30 mouse cellular contexts compared by ENCODE assay signal in genomic region chrX:159769773-159770172, GRCm38 (mm10).
DNase-seq lines count a peak whose midpoint lies in the region; ATAC-seq and TF ChIP-seq lines count a peak whose summit lies in the region.
"Had no signal": no experiment of that assay in that cellular context is flagged by ENCODE, and none has a peak within 500 bp of the region (broad histone marks: within the 10 kb centered on the region; RNA-seq: fewer than 3 reads in every experiment).

No protein-coding gene starts in this region.

- no peaks in the 10 kb centered on the region for H3K4me1 ChIP-seq in liver, postnatal 0 days (ENCODE audit: insufficient read depth)
- no peaks in the 10 kb centered on the region for H3K4me1 ChIP-seq in liver, embryonic 11.5 days (replicated peaks; ENCODE audit: control insufficient read depth, insufficient read depth, low read length)
- H3K4me1 ChIP-seq in stomach, postnatal 0 days (replicated peaks; ENCODE audit: control insufficient read depth, insufficient read depth) = no peaks in the 10 kb centered on the region
- H3K4me1 ChIP-seq in heart, adult 2 months (ENCODE audit: control insufficient read depth, insufficient read depth, low read length) = no peaks in the 10 kb centered on the region
- H3K4me1 ChIP-seq: embryonic facial prominence, embryonic 13.5 days; hindbrain, embryonic 12.5 days; liver, embryonic 15.5 days; lung, embryonic 15.5 days; neural tube, embryonic 12.5 days had no signal

- no peak for DNase-seq in liver, postnatal 0 days
- DNase-seq in liver, embryonic 11.5 days (ENCODE audit: low spot score) = no peak
- peak; percentile 52 for DNase-seq in splenic B cell, adult 2 months (ENCODE audit: low read depth, low spot score)
- DNase-seq in thymus, postnatal 4 days = peak; percentile 33
- DNase-seq in embryo, embryonic 10.5 days (ENCODE audit: low spot score) = no peak
- no peak for DNase-seq in stomach, postnatal 0 days (ENCODE audit: low spot score)
- no peak for DNase-seq in heart, adult 2 months
- DNase-seq: adrenal gland, postnatal 25 days; cerebellum, adult 11-12 months; cerebellum, adult 9-11 months; gastrocnemius, postnatal 14 days; heart, postnatal 36 days; kidney, adult 9 months; kidney, postnatal 10 days; layer of hippocampus, adult 9-11 months; liver had no signal

- TF ChIP-seq EP300 in liver, postnatal 0 days (IDR thresholded peaks at IDR 0.05; ENCODE audit: low read depth) = no peak
- no peak for TF ChIP-seq EP300 in stomach, postnatal 0 days (optimal IDR thresholded peaks at IDR 0.05)
- no peak for TF ChIP-seq EP300 in heart, adult 2 months (IDR thresholded peaks at IDR 0.05; ENCODE audit: insufficient read depth, low read depth, low read length)

- no peak overlapping the region for H3K9ac ChIP-seq in liver, postnatal 0 days (replicated peaks)
- no peak overlapping the region for H3K9ac ChIP-seq in liver, embryonic 11.5 days (ENCODE audit: low read depth, low read length)
- no peak overlapping the region for H3K9ac ChIP-seq in stomach, postnatal 0 days (ENCODE audit: low read length)
- H3K9ac ChIP-seq in heart, adult 2 months (ENCODE audit: low read depth, low read length) = no peak overlapping the region
- H3K9ac ChIP-seq: embryonic facial prominence, embryonic 13.5 days; hindbrain, embryonic 12.5 days; liver, embryonic 15.5 days; lung, embryonic 15.5 days; neural tube, embryonic 12.5 days had no signal

- no peak for TF ChIP-seq POLR2A in heart, adult 2 months (IDR thresholded peaks at IDR 0.05; ENCODE audit: insufficient read depth, low read depth, low read length)

- H3K27me3 ChIP-seq in liver, postnatal 0 days (ENCODE audit: insufficient read depth, low read length) = no peaks in the 10 kb centered on the region
- peaks cover 9% of the 10 kb centered on the region; the same call in 1 of the 2 replicates for H3K27me3 ChIP-seq in liver, embryonic 11.5 days (replicated peaks; ENCODE audit: control insufficient read depth, insufficient read depth, low read length)
- no peaks in the 10 kb centered on the region for H3K27me3 ChIP-seq in splenic B cell, adult 2 months (ENCODE audit: control insufficient read depth, insufficient read depth, low read length, poor library complexity, severe bottlenecking)
- no peaks in the 10 kb centered on the region for H3K27me3 ChIP-seq in stomach, postnatal 0 days (ENCODE audit: control insufficient read depth, insufficient read depth, low read length)
- H3K27me3 ChIP-seq in heart, adult 2 months (ENCODE audit: control insufficient read depth, insufficient read depth, low read length) = no peaks in the 10 kb centered on the region
- H3K27me3 ChIP-seq: liver, embryonic 15.5 days; lung, embryonic 15.5 days; neural tube, embryonic 12.5 days had no signal

- no peak overlapping the region for H3K4me2 ChIP-seq in liver, postnatal 0 days (ENCODE audit: low read depth, low read length)
- no peak overlapping the region for H3K4me2 ChIP-seq in liver, embryonic 11.5 days
- no peak overlapping the region for H3K4me2 ChIP-seq in stomach, postnatal 0 days (replicated peaks; ENCODE audit: low read depth)
- H3K4me2 ChIP-seq: embryonic facial prominence, embryonic 13.5 days; heart, embryonic 11.5 days; hindbrain, embryonic 12.5 days; liver, embryonic 15.5 days; lung, embryonic 15.5 days; midbrain, embryonic 11.5 days; neural tube, embryonic 12.5 days had no signal

- no peak overlapping the region for H3K27ac ChIP-seq in liver, postnatal 0 days (ENCODE audit: low read depth)
- H3K27ac ChIP-seq in liver, embryonic 11.5 days (ENCODE audit: low read depth, low read length) = no peak overlapping the region
- H3K27ac ChIP-seq in stomach, postnatal 0 days (replicated peaks) = no peak overlapping the region
- no peak overlapping the region for H3K27ac ChIP-seq in heart, adult 2 months
- H3K27ac ChIP-seq: embryonic facial prominence, embryonic 13.5 days; forebrain, embryonic 10.5 days; hindbrain, embryonic 12.5 days; liver, embryonic 15.5 days; lung, embryonic 15.5 days; neural tube, embryonic 12.5 days had no signal

- intact Hi-C loops in heart, adult 2 months (cut with DNase I) = no loop called here

- TF ChIP-seq CTCF in liver, postnatal 0 days (IDR thresholded peaks at IDR 0.05; ENCODE audit: low read depth) = peak; percentile 27; the same call in 1 of the 2 replicates
- TF ChIP-seq CTCF in stomach, postnatal 0 days (IDR thresholded peaks at IDR 0.05; ENCODE audit: low read depth) = no peak
- no peak for TF ChIP-seq CTCF in heart, adult 2 months (IDR thresholded peaks at IDR 0.05)

- no peaks in the 10 kb centered on the region for H3K36me3 ChIP-seq in liver, postnatal 0 days (replicated peaks; ENCODE audit: insufficient read depth, low read length)
- no peaks in the 10 kb centered on the region for H3K36me3 ChIP-seq in liver, embryonic 11.5 days (ENCODE audit: control insufficient read depth, insufficient read depth, low read length)
- H3K36me3 ChIP-seq in splenic B cell, adult 2 months (ENCODE audit: control insufficient read depth, insufficient read depth, low read length, poor library complexity, severe bottlenecking) = no peaks in the 10 kb centered on the region
- no peaks in the 10 kb centered on the region for H3K36me3 ChIP-seq in stomach, postnatal 0 days (ENCODE audit: control insufficient read depth, insufficient read depth, low read length)
- no peaks in the 10 kb centered on the region for H3K36me3 ChIP-seq in heart, adult 2 months (ENCODE audit: control insufficient read depth, insufficient read depth, low read length)
- H3K36me3 ChIP-seq: embryonic facial prominence, embryonic 13.5 days; forebrain, embryonic 10.5 days; hindbrain, embryonic 12.5 days; liver, embryonic 15.5 days; lung, embryonic 15.5 days; neural tube, embryonic 12.5 days had no signal

- no peak overlapping the region for H3K4me3 ChIP-seq in liver, postnatal 0 days (ENCODE audit: low read depth, low read length)
- H3K4me3 ChIP-seq in liver, embryonic 11.5 days (ENCODE audit: low read depth, low read length) = no peak overlapping the region
- no peak overlapping the region for H3K4me3 ChIP-seq in stomach, postnatal 0 days (ENCODE audit: low read depth, low read length)
- H3K4me3 ChIP-seq in heart, adult 2 months = no peak overlapping the region
- H3K4me3 ChIP-seq: embryonic facial prominence, embryonic 13.5 days; forebrain, embryonic 10.5 days; hindbrain, embryonic 12.5 days; liver, embryonic 15.5 days; lung, embryonic 15.5 days; neural tube, embryonic 12.5 days had no signal

- no peaks in the 10 kb centered on the region for H3K9me3 ChIP-seq in liver, postnatal 0 days (ENCODE audit: low read length)
- no peaks in the 10 kb centered on the region for H3K9me3 ChIP-seq in liver, embryonic 11.5 days (ENCODE audit: control insufficient read depth, low read length)
- H3K9me3 ChIP-seq in stomach, postnatal 0 days (ENCODE audit: control insufficient read depth, low read length) = no peaks in the 10 kb centered on the region
- H3K9me3 ChIP-seq: embryonic facial prominence, embryonic 13.5 days; forebrain, embryonic 10.5 days; G1E; hindbrain, embryonic 12.5 days; liver, embryonic 15.5 days; lung, embryonic 15.5 days; neural tube, embryonic 12.5 days had no signal

- no peak for ATAC-seq in liver, postnatal 0 days
- no peak for ATAC-seq in liver, embryonic 11.5 days (replicated peaks; ENCODE audit: low FRiP score)
- peak; percentile 29 for ATAC-seq in activated CD4-positive, CD25-positive, alpha-beta regulatory T cell, adult 4 months
- no peak for ATAC-seq in stomach, postnatal 0 days (ENCODE audit: low FRiP score, low TSS enrichment)
- ATAC-seq: forebrain, embryonic 16.5 days; intestine, postnatal 0 days; midbrain, embryonic 16.5 days; Patski had no signal

- WGBS in liver, postnatal 0 days (ENCODE audit: insufficient replicate concordance) = 78% methylated on average over 3 of the region's 3 CpGs
- whole genome bisulfite sequencing in liver, embryonic 11.5 days = 86% methylated on average over 3 of the region's 3 CpGs
- WGBS in stomach, postnatal 0 days = 88% methylated on average over 3 of the region's 3 CpGs
- 93% methylated on average over 3 of the region's 3 CpGs for WGBS in heart, adult 2 months

- no peaks in the 10 kb centered on the region for H3K79me2 ChIP-seq in heart, adult 2 months (replicated peaks; ENCODE audit: control insufficient read depth, insufficient read depth, low read length)

Comparison
In these comparisons a context has a peak if more than half of its experiments do, and no peak if none do; other contexts are left out.
1. DNase-seq: peak in splenic B cell, adult 2 months (single experiment) and thymus, postnatal 4 days (single experiment); none in liver, postnatal 0 days (single experiment), liver, embryonic 11.5 days (single experiment), embryo, embryonic 10.5 days (single experiment), stomach, postnatal 0 days (single experiment) and heart, adult 2 months (0 of 2).